Mouse (Mus musculus) ES-E14 (cell line): Measurements from ENCODE around the gene Psmd14. TPM values are rescaled to one million over a fixed set of nuclear protein-coding genes. Genes with fewer than 3 reads are reported as not detected.

ENCODE experiments used
- DNase-seq: peaks from one replicate; pipeline ENCODE4 v3.0.0-alpha.2; 2013; ENCODE audit warnings: low read depth, low spot score
- H3K27ac ChIP-seq: 2 replicates; pipeline ENCODE4 v1.5.1; 2012; ENCODE audit warnings: low read depth, mild to moderate bottlenecking, low read length, moderate library complexity, mixed read lengths; ENCODE audit not compliant: poor library complexity, insufficient read depth, severe bottlenecking
- H3K36me3 ChIP-seq: 2 replicates; pipeline ENCODE4 v1.6.1; 2012; ENCODE audit warnings: mild to moderate bottlenecking, low read length, moderate library complexity, mixed read lengths; ENCODE audit not compliant: control insufficient read depth, poor library complexity, insufficient read depth, severe bottlenecking
- H3K4me1 ChIP-seq, 2 experiments: fragments of 150-350 bp in 1 of 2; sonication (generic) in 1 of 2; 2 replicates each; pipeline ENCODE4 v1.6.1; 2012; ENCODE audit warnings: low read length in 2 of 2, mild to moderate bottlenecking in 1 of 2, mixed read lengths in 1 of 2; ENCODE audit not compliant: control insufficient read depth in 2 of 2, insufficient read depth in 2 of 2, poor library complexity in 1 of 2
- H3K4me3 ChIP-seq, 2 experiments: fragments of 150-350 bp in 1 of 2; sonication (generic) in 1 of 2; 2 replicates each; pipeline ENCODE4 v1.5.1; 2012; ENCODE audit warnings: low read length in 2 of 2, low read depth in 1 of 2, mild to moderate bottlenecking in 1 of 2, mixed read lengths in 1 of 2; ENCODE audit not compliant: insufficient read depth in 1 of 2, poor library complexity in 1 of 2, severe bottlenecking in 1 of 2
- H3K9ac ChIP-seq: 2 replicates; pipeline ENCODE4 v1.6.1; 2012; ENCODE audit warnings: low read depth, mild to moderate bottlenecking, low read length, mixed read lengths; ENCODE audit not compliant: poor library complexity, insufficient read depth, severe bottlenecking
- H3K9me3 ChIP-seq: fragments of 150-350 bp; sonication (generic); 2 replicates; pipeline ENCODE4 v1.6.1; 2012; ENCODE audit warnings: low read depth, mild to moderate bottlenecking, low read length; ENCODE audit not compliant: control insufficient read depth, insufficient read depth
- CHD2 ChIP-seq: IDR thresholded peaks from 2 replicates; pipeline ENCODE4 v1.6.1; 2014; ENCODE audit warnings: mild to moderate bottlenecking, low read depth, low read length, inconsistent platforms
- HCFC1 ChIP-seq: IDR thresholded peaks from 2 replicates; pipeline ENCODE4 v1.6.1; 2012; ENCODE audit warnings: low read length, inconsistent platforms, borderline replicate concordance; ENCODE audit not compliant: insufficient read depth
- MAFK ChIP-seq: IDR thresholded peaks from 2 replicates; pipeline ENCODE4 v1.6.1; 2014; ENCODE audit warnings: mild to moderate bottlenecking, low read depth, low read length, inconsistent platforms; ENCODE audit not compliant: insufficient read depth
- ZC3H11A ChIP-seq: IDR thresholded peaks from 2 replicates; pipeline ENCODE4 v1.6.1; 2012; ENCODE audit warnings: low read depth, mild to moderate bottlenecking, inconsistent platforms, low read length, borderline replicate concordance
- ZNF384 ChIP-seq: IDR thresholded peaks from 2 replicates; pipeline ENCODE4 v1.6.1; 2012; ENCODE audit warnings: low read depth, low read length, inconsistent platforms
- in situ Hi-C, 2 experiments: fragments of 600-800 bp; cut with MboI; formaldehyde crosslinking; loops; one replicate each; pipeline ENCODE4 v1.15.1; 2025; ENCODE audit warnings: low sequenced_read_pairs in 2 of 2, inconsistent platforms in 1 of 2; ENCODE audit not compliant: unreplicated experiment in 2 of 2
- total RNA-seq: library from RNA; depleted of rRNA; stranded (reverse); fragments of 300-350 nt; gene quantifications from 2 replicates; pipeline ENCODE4 v1.2.3, GENCODE M21; 2012

Gene Psmd14
- total RNA-seq, 1 experiment = 164 TPM

DNA sequence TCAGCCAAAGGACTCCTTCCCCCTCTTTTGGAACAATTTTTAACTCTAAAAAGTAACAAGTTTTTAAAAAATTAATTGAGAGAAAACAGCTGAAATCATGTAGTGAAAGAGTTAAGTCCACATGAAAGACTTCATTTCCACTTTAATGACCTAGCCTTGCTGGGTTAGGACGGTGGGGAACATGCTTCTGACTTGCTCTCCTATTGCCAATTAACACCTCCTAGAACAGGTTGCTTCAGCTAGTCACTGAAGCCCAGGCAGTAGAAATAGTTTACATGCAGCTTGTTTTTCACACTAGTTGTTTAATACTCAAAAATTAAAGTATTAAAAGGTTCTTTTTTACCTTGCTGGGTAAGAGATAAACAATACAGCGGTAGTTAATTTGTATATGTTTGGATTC is 39.8 kb downstream of the Psmd14 start:
- H3K27ac ChIP-seq = no peak overlapping the region
- H3K9ac ChIP-seq = no peak overlapping the region
- in situ Hi-C loops = no loop called here
- no peak for DNase-seq
- H3K4me1 ChIP-seq = peaks cover 0 to 2% of the 10 kb centered on the region in 2 experiments; a peak in 2 of 4 replicates
- H3K9me3 ChIP-seq = no peaks in the 10 kb centered on the region
- TF ChIP-seq ZNF384 = no peak
- no peak for TF ChIP-seq CHD2
- H3K36me3 ChIP-seq = no peaks in the 10 kb centered on the region
- H3K4me3 ChIP-seq = no peak overlapping the region

DNA sequence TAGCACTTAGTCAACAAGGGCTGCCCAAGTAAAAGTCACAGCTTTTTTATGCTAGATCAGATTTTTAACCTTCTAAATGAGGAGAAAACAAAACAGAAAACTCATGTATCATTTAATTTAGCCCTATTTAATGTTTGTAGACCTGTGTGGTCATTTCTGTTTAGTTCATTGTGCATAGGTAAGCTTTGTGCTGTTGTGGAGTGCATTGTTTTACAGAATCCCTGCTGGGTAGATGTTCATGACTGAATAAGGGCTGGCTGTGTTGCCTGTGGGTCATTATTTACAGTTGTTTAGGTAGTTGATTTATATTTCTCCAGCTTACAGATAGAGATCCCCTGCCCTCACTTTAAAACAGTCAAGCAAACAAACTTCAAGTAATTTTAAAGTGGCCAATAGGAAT is 40.9 kb downstream of the Psmd14 start:
- H3K36me3 ChIP-seq = no peaks in the 10 kb centered on the region
- TF ChIP-seq HCFC1 = no peak
- TF ChIP-seq MAFK = no peak
- H3K4me3 ChIP-seq = no peak overlapping the region
- no peak overlapping the region for H3K27ac ChIP-seq
- DNase-seq = no peak
- no peaks in the 10 kb centered on the region; a peak in 1 of 4 replicates for H3K4me1 ChIP-seq
- no peaks in the 10 kb centered on the region for H3K9me3 ChIP-seq
- in situ Hi-C loops = no loop called here
- H3K9ac ChIP-seq = no peak overlapping the region

DNA sequence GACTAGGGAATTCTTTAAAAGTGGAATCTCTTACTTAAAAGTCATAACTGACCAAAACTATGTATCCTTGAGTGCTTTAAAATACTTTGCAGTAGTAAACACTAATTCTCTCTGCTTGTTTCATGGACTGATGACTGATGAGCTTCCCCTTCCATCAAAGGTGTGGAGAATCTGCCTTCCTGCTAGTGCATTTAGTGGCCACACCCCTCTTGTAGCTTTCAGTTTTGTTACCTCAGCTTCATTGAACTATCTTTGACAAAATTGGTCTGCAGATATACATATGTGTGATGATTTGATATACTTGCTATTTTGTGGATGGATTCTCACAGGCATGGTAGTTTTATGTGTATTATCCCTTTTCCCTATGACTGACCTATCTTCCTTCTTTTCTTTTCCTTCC is 43.5 kb downstream of the Psmd14 start:
- H3K9ac ChIP-seq = no peak overlapping the region
- no peak for DNase-seq
- no peak overlapping the region for H3K27ac ChIP-seq
- no peaks in the 10 kb centered on the region for H3K9me3 ChIP-seq
- in situ Hi-C loops = no loop called here
- TF ChIP-seq CHD2 (no peak), MAFK (no peak)
- H3K4me1 ChIP-seq = peaks cover 0 to 2% of the 10 kb centered on the region in 2 experiments; a peak in 1 of 4 replicates
- no peaks in the 10 kb centered on the region for H3K36me3 ChIP-seq
- no peak overlapping the region for H3K4me3 ChIP-seq

DNA sequence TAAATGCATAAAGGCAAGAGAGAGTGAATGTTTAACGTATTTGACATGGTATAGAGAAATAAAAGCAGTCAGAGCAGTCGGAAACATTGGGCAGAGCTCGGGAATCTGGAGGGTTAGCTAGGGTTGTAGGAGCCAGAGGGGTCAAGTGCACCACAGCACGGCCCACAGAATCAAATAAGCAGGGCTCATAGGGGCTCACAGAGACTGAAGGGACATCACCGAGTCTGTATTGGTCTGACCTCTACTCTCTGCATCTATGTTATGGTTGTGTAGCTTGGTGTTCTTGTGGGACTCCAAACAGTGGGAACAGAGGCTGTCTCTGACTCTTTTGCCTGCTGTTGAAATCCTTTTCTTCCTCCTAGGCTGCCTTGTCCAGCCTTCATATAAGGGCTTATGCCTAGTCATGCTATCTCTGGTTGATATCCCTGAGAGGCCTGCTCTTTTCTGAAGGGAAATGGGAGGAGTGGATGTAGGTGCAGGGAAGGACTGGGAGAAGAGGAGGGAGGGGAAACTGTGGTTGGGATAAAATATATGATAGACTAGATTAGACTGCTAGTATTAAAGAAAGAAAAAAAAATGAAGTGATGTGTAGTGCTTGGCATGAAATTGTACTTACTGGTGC is 47.9 kb downstream of the Psmd14 start:
- H3K27ac ChIP-seq = no peak overlapping the region
- H3K36me3 ChIP-seq = no peaks in the 10 kb centered on the region
- no peak for DNase-seq
- no peaks in the 10 kb centered on the region for H3K9me3 ChIP-seq
- TF ChIP-seq ZNF384 (no peak), MAFK (no peak), HCFC1 (no peak), ZC3H11A (no peak), CHD2 (no peak)
- in situ Hi-C loops = no loop called here
- no peak overlapping the region for H3K4me3 ChIP-seq
- 0 out of 4 replicates have a peak, but pooled peaks cover 0 to 2% of the 10 kb centered on the region in 2 experiments for H3K4me1 ChIP-seq
- no peak overlapping the region for H3K9ac ChIP-seq

- H3K4me3 ChIP-seq = no peak overlapping the region
- no peak for DNase-seq
- in situ Hi-C loops = no loop called here
Observed at GRCm38 (mm10) chr2:61760044-61760443, 48.5 kb downstream of the Psmd14 start.

More at GRCm38 (mm10) chr2:61760044-61760443, 48.5 kb downstream of the Psmd14 start:
- H3K9me3 ChIP-seq = no peaks in the 10 kb centered on the region
- H3K9ac ChIP-seq = no peak overlapping the region
- no peaks in the 10 kb centered on the region for H3K36me3 ChIP-seq
- H3K4me1 ChIP-seq = 0 out of 4 replicates have a peak, but pooled peaks cover 0 to 2% of the 10 kb centered on the region in 2 experiments
- TF ChIP-seq ZC3H11A (no peak), MAFK (no peak), CHD2 (no peak), HCFC1 (no peak), ZNF384 (no peak)
- no peak overlapping the region for H3K27ac ChIP-seq
